Mouse (Mus musculus): ENCODE data around the gene Arhgef16. TPM values are rescaled to one million over a fixed set of nuclear protein-coding genes. Genes with fewer than 3 reads are reported as not detected.

Arhgef16 gene
- polyA plus RNA-seq, 1 experiment from 2014 or later, result 6.0 TPM

Other genes with a start within 250 kb of the Arhgef16 start
- 1.5 and 2.3 TPM in 2 replicates for gene Trp73, start 161.5 kb downstream of the Arhgef16 start, polyA plus RNA-seq (2016; fragmentation: Nextera tagmentation; extraction: Ambion mirVana)
- 49.8 TPM in 2 replicates for gene Wrap73, start 159.3 kb downstream of the Arhgef16 start, polyA plus RNA-seq (2016; fragmentation: Nextera tagmentation; extraction: Ambion mirVana)
- 144 and 146 TPM in 2 replicates for gene Tprgl, start 141.0 kb downstream of the Arhgef16 start, polyA plus RNA-seq (2016; fragmentation: Nextera tagmentation; extraction: Ambion mirVana)
- 60.5 and 63.2 TPM in 2 replicates for gene Megf6, start 130.9 kb downstream of the Arhgef16 start, polyA plus RNA-seq (2016; fragmentation: Nextera tagmentation; extraction: Ambion mirVana)
- not detected in 2 replicates for gene B230104I21Rik, start 34.5 kb upstream of the Arhgef16 start, polyA plus RNA-seq (2016; fragmentation: Nextera tagmentation; extraction: Ambion mirVana)

Data from embryonic facial prominence, embryonic 12.5 days (tissue).